Mouse (Mus musculus) lung, postnatal 4 days (tissue): Measurements from ENCODE around the gene Npas4.
"Not testable (repeated sequence)": the region's sequence is repeated elsewhere in the genome, so short reads cannot be mapped to it uniquely, and the experiment has no call there.

Source experiments
- DNase-seq, 2 experiments: peaks; one replicate each; pipeline ENCODE4 v3.0.0; 2021

Gene Npas4

GRCm38 (mm10) chr19:4992371-4992770, 2.3 kb upstream of the Npas4 start:
- no peak for DNase-seq

DNA sequence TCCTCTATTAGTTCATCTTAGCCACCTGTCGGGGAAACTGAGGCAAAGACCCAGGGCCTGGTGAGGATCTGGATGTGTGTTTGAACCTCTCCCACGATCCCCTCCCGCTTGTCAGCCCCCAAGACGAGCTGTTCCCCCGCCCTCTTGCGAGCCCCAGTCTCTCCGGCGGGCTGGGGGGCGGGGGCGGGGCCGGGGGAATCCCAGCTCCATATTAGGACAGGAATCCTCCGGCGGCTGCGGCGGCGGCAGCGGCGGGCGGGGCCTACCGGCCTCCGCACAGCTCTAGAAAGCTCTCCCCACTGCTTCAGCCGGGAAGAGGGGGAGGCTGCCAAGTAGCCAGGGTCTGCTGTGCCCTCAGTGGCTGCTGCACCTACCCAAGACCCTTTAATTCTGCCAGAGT, 600 bp upstream of the Npas4 start:
- no peak for DNase-seq

DNA sequence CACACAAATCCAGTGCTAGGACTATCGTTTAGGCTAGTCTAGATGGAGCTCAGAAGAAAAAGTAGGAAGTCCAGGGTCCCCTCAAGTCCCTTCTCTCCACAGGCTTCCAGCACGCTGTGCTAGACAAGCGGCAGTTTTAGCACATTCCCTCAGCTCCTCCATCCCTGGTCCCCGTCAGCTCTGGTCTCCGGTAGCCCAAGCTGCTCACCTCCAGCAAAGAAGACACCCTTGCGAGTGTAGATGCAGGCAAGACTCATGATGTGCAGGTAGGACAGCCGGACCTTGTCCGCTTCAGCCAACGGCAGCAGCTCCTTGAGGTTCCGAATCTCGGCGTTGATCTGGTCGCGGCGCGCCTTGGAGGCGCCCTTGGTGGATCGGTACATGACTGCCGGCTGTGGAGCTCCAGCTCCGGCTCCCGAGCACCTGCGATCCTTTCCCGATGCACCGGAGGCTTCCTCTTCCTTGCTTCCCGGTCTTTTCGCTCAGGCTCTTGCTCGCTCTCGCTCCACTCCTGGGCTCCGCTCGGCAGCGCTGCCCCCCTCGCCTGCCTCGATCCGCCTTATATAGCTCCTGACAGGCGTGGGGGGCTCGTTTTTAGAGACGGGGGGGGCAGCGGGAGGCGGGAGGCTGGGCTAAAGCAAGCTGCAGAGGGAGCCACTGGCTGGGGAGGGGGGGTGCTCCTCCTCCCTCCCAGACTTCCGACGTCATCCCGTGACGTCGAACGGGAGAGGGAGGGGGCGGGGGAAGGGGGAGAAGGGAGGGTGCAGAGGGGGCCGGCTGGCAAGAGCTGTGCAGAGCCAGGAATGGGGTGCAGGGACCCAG, 471 bp downstream of the Npas4 start:
- DNase-seq = no peak

DNA sequence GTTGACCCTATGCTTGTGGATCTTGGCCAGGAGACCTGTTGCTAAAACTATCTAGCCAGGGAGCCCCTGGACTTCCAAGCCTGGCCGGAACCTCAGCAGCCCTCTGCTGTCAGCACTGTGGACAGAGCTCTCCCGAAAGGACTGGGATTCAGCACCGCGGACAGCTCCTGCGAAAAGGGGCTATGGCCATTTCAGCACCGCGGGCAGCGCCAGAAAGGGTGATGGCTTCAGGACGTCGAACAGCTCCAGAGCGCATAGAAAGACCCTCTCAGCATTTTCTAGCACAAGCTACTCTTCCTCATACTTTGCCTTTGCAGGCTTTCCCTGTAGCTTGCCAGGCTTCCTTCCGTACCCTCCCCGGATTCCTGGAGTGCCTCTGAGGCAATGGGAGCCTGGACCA, 1.1 kb downstream of the Npas4 start:
- DNase-seq = peak; percentile 89 to 94

- DNase-seq = peak in 1 of 2 experiments; percentile 43
Measured at GRCm38 (mm10) chr19:4981767-4982166, 8.3 kb downstream of the Npas4 start.

DNA sequence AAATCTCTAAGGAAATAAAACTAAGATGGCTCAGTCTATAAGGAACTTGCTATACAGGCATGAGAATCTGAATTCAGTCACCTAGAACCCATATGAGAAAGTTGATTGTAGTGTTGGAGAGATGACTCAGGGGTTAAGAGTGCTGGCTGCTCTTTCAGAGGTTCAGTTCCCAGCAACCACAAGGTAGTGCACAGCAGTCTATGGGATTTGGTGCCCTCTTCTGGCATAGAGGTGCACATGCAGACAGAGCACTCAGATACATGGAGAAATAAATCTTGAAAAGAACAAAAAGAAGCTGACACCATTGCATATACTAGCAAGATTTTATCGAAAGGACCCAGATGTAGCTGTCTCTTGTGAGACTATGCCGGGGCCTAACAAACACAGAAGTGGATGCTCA, 21.9 kb downstream of the Npas4 start:
- no peak for DNase-seq

DNA sequence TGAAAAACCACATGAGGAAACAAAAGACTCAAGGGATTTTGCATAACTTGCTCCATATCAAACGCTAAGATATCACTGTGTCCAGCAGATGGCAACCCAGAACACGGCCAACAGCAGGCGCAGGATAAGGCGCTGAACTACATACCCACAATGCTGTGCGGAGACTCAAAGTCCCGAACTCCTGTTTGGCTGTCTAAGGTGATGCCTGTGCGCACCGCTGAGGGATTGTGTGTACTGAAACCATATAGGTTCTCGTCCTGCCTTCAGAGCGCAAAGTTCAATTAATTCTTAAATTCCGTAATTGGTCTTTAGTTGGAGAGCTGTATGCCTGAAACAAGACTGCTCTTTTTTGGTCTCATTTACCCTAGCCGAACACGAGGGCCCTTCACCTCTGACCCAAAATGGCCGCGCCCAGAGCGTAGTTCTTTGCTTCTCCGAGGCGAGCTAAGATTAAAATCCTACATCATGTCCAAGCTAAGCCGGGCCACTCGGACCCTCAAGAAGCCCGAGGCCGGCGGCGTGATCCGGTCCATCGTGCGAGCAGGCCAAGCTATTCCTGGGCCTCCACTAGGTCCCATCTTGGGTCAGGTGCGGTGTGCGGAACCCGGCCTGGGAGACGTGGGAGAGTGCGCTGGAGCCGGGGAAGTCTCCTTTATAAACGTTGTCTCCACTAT, 28.1 kb downstream of the Npas4 start, which contains the start of gene Mrpl11:
Mrpl11 (plus strand) TSS at position 220 of the 674 bp plus-strand sequence.
- peak; percentile 89 to 92 for DNase-seq

GRCm38 (mm10) chr19:4948641-4949040, 41.5 kb downstream of the Npas4 start:
- not testable (repeated sequence) for DNase-seq

DNA sequence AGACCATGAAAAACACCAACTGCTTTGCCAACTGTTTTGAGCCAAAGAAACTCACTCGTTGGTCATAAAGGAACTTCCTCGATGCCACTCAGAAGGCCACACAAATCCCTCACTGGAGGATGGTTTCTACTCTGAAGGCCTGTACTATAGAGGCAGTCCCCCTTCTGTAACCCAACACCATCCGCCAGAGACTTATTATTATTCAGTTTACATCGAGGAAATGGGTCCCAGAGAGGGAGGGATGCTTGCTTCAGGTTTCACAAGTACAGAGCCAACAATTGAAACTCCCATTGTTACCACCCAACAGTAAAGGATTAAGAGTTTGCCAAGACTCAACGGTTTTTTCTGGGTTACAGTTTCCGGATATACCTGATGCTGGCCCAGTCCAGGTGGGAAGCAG, 44.6 kb downstream of the Npas4 start:
- DNase-seq = no peak

DNA sequence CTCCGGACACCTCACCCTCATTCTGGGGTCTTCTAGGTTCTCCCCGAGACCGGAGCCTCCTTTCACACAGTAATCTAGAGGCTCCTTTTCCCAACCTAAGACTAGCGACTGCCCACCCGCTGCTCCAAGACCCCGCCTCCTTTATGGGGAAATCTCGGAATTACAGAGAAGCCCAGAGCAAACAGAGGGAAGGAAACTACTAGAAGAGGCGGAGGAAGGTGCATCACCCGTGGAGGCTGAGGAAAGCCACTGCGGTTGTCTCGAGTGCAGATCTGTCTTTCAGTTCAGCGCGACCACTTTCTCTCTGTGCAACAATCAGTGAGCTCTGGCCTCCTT, 46.9 kb downstream of the Npas4 start:
- DNase-seq = no peak

DNA sequence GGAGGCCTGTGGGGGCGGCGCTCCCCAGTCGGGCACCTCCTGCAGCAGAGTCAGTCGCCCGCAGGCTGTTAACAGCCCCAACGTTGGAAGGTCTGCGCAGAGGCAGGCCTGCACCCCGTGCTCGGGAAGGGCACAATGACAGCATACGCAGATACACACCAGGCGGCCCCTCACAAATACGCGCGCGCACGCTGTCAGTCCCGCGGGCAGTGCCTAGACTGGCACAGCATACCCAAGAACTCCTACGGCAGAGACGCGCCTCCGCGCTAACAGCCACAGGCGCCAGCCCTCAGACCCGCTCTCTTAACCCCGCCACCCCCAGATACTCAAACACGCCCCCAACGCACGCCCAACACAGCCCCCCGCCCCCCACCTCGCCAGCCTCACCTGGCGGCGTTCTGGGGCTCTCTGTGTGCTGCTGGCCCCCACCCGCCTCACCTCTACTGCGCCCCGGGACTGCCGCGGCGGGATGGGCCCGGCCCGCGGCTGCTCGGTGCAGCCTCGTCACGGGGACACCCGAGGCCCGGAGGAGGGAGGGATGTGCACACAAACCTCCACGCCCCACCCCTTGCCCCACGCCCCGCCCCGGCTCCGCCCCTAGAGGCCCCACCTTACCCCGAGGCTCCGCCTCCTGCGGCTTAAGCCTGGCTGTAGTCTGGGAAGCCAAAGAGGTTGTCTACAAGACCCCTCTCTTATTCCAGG, 47.4 kb downstream of the Npas4 start, which contains the start of gene Peli3:
Peli3 (minus strand) TSS at position 577 of the 702 bp plus-strand sequence.
- peak; percentile 86 for DNase-seq

GRCm38 (mm10) chr19:4937444-4938310, 52.4 kb downstream of the Npas4 start:
- DNase-seq = no peak

- DNase-seq = no peak
Measured at GRCm38 (mm10) chr19:4936896-4937295, 53.2 kb downstream of the Npas4 start.
